Mouse (Mus musculus) heart, postnatal 0 days (tissue): ENCODE data around the gene Zdhhc6. TPM values are rescaled to one million over a fixed set of nuclear protein-coding genes. Genes with fewer than 3 reads are reported as not detected.

Experiments used
- ATAC-seq: fragments of 200-750 bp; cut with Nextera tagmentation; 2 replicates; pipeline ENCODE4 v1.8.0; 2017; ENCODE audit warnings: low read depth, moderate number of reproducible peaks, moderate library complexity; ENCODE audit not compliant: insufficient read depth
- DNase-seq: peaks from one replicate; pipeline ENCODE4 v3.0.0-alpha.2; 2016; ENCODE audit warnings: low spot score
- H3K27ac ChIP-seq: fragments of 300-500 bp; sonication (generic); 2 replicates; pipeline ENCODE4 v1.5.1; 2014; ENCODE audit warnings: low read depth, mild to moderate bottlenecking
- H3K27me3 ChIP-seq: fragments of 300-500 bp; sonication (generic); 2 replicates; pipeline ENCODE4 v1.6.1; 2014; ENCODE audit warnings: low read length, mixed read lengths; ENCODE audit not compliant: control insufficient read depth, insufficient read depth
- H3K36me3 ChIP-seq: fragments of 300-500 bp; sonication (generic); replicated peaks from 2 replicates; pipeline ENCODE4 v1.6.1; 2014; ENCODE audit warnings: low read length, mixed read lengths; ENCODE audit not compliant: control insufficient read depth, insufficient read depth
- H3K4me1 ChIP-seq: fragments of 300-500 bp; sonication (generic); 2 replicates; pipeline ENCODE4 v1.6.1; 2014; ENCODE audit warnings: antibody characterized with exemption; ENCODE audit not compliant: control insufficient read depth, insufficient read depth
- H3K4me2 ChIP-seq: fragments of 300-500 bp; sonication (generic); 2 replicates; pipeline ENCODE4 v1.6.1; 2014; ENCODE audit warnings: low read depth, mild to moderate bottlenecking, low read length, moderate library complexity
- H3K4me3 ChIP-seq: fragments of 300-500 bp; sonication (generic); 2 replicates; pipeline ENCODE4 v1.5.1; 2014; ENCODE audit warnings: low read depth, low read length
- H3K9ac ChIP-seq: fragments of 300-500 bp; sonication (generic); replicated peaks from 2 replicates; pipeline ENCODE4 v1.6.1; 2014; ENCODE audit warnings: low read depth, low read length, mixed read lengths
- H3K9me3 ChIP-seq: fragments of 300-500 bp; sonication (generic); replicated peaks from 2 replicates; pipeline ENCODE4 v1.6.1; 2016; ENCODE audit warnings: low read length; ENCODE audit not compliant: control insufficient read depth
- CTCF ChIP-seq: IDR thresholded peaks from 2 replicates; pipeline ENCODE4 v1.5.1; 2016; ENCODE audit warnings: antibody characterized with exemption, control low read depth, low read depth
- EP300 ChIP-seq: IDR thresholded peaks from 2 replicates; pipeline ENCODE4 v1.6.1; 2016; ENCODE audit warnings: antibody characterized with exemption, low read depth
- WGBS: fragments of 180-500 bp; shearing (Covaris S2); extraction: QIAGEN DNeasy Blood & Tissue Kit; methylation state at CpG from one replicate; pipeline ENCODE4 v1.1.7; 2014; 5-methylcytosine and 5-hydroxymethylcytosine counted together
- polyA plus RNA-seq: library from polyadenylated mRNA; unstranded; fragments of >200 nt; fragmentation: Nextera tagmentation; extraction: Ambion mirVana; gene quantifications from 2 replicates; pipeline ENCODE4 v1.2.1, GENCODE M21; 2015
- total RNA-seq: library from RNA; depleted of rRNA; stranded (reverse); fragments of >200 nt; gene quantifications from 2 replicates; pipeline ENCODE4 v1.2.3, GENCODE M21; 2014; ENCODE audit warnings: low replicate concordance

Zdhhc6 gene
- total and polyA plus RNA-seq, 2 experiments from 2014 or later: 31.3 to 45.3 TPM

- Histone ChIP-seq H3K9ac (no peak overlapping the region), H3K4me3 (no peak overlapping the region), H3K9me3 (no peaks in the 10 kb centered on the region), H3K4me1 (no peaks in the 10 kb centered on the region), H3K27me3 (no peaks in the 10 kb centered on the region), H3K4me2 (no peak overlapping the region), H3K27ac (no peak overlapping the region), H3K36me3 (peaks cover 55% of the 10 kb centered on the region)
- DNase-seq (no peak), ATAC-seq (no peak)
- TF ChIP-seq EP300 (no peak), CTCF (no peak)
Measured at GRCm38 (mm10) chr19:55288974-55289373, 26.9 kb downstream of the Zdhhc6 start.

GRCm38 (mm10) chr19:55286034-55286433, 29.8 kb downstream of the Zdhhc6 start:
- Histone ChIP-seq H3K9ac (no peak overlapping the region), H3K36me3 (peaks cover 60% of the 10 kb centered on the region), H3K4me1 (no peaks in the 10 kb centered on the region), H3K27ac (no peak overlapping the region), H3K9me3 (no peaks in the 10 kb centered on the region), H3K4me3 (no peak overlapping the region), H3K4me2 (no peak overlapping the region), H3K27me3 (no peaks in the 10 kb centered on the region)
- 82% methylated on average over 4 of the region's 4 CpGs for WGBS
- TF ChIP-seq EP300: no peak
- no peak for TF ChIP-seq CTCF
- DNase-seq (no peak), ATAC-seq (no peak)

GRCm38 (mm10) chr19:55284093-55284492, 31.7 kb downstream of the Zdhhc6 start:
- Histone ChIP-seq H3K36me3 (peaks cover 55% of the 10 kb centered on the region), H3K27ac (no peak overlapping the region), H3K9ac (no peak overlapping the region), H3K4me3 (no peak overlapping the region), H3K4me2 (no peak overlapping the region), H3K9me3 (no peaks in the 10 kb centered on the region), H3K27me3 (no peaks in the 10 kb centered on the region), H3K4me1 (no peaks in the 10 kb centered on the region)
- TF ChIP-seq CTCF (no peak), EP300 (no peak)
- ATAC-seq: no peak
- DNase-seq: no peak
- 59% methylated on average over 4 of the region's 4 CpGs for WGBS

DNA sequence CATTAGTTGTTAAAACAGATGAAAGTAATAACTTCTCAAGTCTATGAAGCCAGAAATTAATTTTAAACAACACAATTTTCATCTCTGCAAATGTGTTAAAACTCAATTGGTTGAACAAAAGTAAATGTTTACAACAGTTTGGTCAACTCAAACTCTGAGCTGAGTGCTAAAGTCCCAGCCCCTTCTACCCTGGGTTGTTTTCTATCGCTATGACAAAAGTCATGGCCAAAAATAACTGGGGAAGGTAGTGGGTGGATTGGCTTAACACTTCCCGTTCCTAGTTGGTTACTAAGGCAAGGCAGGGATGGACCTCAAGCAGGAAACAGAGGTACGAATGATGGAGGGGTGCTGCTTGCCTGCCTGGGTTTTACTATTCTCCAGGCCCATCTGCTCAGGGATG, 39.1 kb downstream of the Zdhhc6 start:
- Histone ChIP-seq H3K27me3 (no peaks in the 10 kb centered on the region), H3K4me1 (no peaks in the 10 kb centered on the region), H3K4me2 (no peak overlapping the region), H3K4me3 (no peak overlapping the region), H3K9me3 (no peaks in the 10 kb centered on the region), H3K36me3 (peaks cover 35% of the 10 kb centered on the region), H3K9ac (no peak overlapping the region), H3K27ac (no peak overlapping the region)
- ATAC-seq (no peak), DNase-seq (no peak)
- no peak for TF ChIP-seq EP300
- TF ChIP-seq CTCF: no peak
- 45% methylated on average over 3 of the region's 3 CpGs for WGBS

DNA sequence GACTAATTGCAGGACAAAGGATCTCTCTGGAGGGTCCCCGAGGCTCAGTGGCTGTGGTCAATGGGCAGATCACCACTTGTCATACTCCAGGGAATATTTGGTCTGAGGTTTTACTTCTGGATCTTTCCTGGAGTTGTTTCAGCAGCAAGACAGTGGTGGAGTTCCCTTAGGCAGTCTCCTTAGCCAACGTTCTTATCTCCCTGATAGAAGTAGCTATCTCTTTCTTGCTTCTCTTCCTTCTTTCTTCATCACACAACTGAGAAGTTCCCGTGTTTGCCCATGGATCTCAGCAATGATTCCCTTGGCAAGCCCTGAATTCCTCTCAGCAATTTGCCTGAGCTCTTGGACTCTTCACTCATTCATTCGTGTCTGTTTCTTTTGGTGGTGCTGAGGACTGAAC, 39.7 kb downstream of the Zdhhc6 start:
- Histone ChIP-seq H3K9ac (no peak overlapping the region), H3K9me3 (no peaks in the 10 kb centered on the region), H3K4me1 (no peaks in the 10 kb centered on the region), H3K4me3 (no peak overlapping the region), H3K36me3 (peaks cover 30% of the 10 kb centered on the region), H3K27ac (no peak overlapping the region), H3K27me3 (no peaks in the 10 kb centered on the region), H3K4me2 (no peak overlapping the region)
- TF ChIP-seq CTCF (no peak), EP300 (no peak)
- no peak for DNase-seq
- ATAC-seq: no peak
- WGBS: 63% methylated on average over 4 of the region's 4 CpGs

DNA sequence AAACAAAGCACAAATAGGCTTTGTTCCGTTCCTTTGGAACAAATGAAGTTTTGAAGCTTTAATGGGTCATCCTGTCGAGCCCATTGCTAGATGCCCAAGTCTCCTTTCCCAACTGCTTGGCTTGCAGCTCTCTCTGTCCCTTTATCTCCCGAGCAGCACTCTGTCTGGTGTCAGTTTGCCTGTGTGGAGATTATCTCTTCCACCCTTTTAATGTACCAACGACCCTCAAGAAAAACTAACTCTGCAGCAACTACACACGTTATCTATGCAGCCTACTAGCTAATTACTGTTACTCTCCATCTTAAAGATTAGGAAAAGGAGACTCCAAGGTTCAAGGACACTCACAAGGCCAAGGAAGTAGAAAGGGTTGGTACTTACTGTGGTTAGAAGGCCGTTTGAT, 42.5 kb downstream of the Zdhhc6 start:
- Histone ChIP-seq H3K36me3 (peaks cover 23% of the 10 kb centered on the region), H3K9ac (no peak overlapping the region), H3K4me2 (no peak overlapping the region), H3K27ac (no peak overlapping the region), H3K9me3 (no peaks in the 10 kb centered on the region), H3K27me3 (no peaks in the 10 kb centered on the region), H3K4me3 (no peak overlapping the region), H3K4me1 (no peaks in the 10 kb centered on the region)
- WGBS: 68% methylated on average over 6 of the region's 6 CpGs
- DNase-seq (no peak), ATAC-seq (no peak)
- no peak for TF ChIP-seq CTCF
- no peak for TF ChIP-seq EP300
